Mouse (Mus musculus): Measurements from ENCODE around the gene Olfr821. TPM values are rescaled to one million over a fixed set of nuclear protein-coding genes. Genes with fewer than 3 reads are reported as not detected.

Olfr821 gene
- not detected in 2 replicates for polyA plus RNA-seq (2015; fragmentation: Nextera tagmentation; extraction: Ambion mirVana)

GRCm38 (mm10) chr10:130030048-130030447 is at the start of gene Olfr821:
Gene Olfr821, plus strand, starts transcription at chr10:130030348.

GRCm38 (mm10) chr10:129984962-129985361 is 45.2 kb upstream of the Olfr821 start, which contains the start of gene Gm10310:
Gene Gm10310, minus strand, starts transcription at chr10:129985062.

GRCm38 (mm10) chr10:130012321-130012720 is 17.8 kb upstream of the Olfr821 start, which contains the start of gene Olfr820:
Gene Olfr820, plus strand, starts transcription at chr10:130012621.

GRCm38 (mm10) chr10:130070910-130071309 is 40.8 kb downstream of the Olfr821 start, which contains the start of gene Olfr822:
Gene Olfr822, plus strand, starts transcription at chr10:130071210.

Other genes starting within 250 kb of the Olfr821 start
- not detected in 2 replicates for gene Olfr810, start 235.4 kb upstream of the Olfr821 start, polyA plus RNA-seq (2015; fragmentation: Nextera tagmentation; extraction: Ambion mirVana)
- gene Olfr811, start 226.0 kb upstream of the Olfr821 start, polyA plus RNA-seq (2015; fragmentation: Nextera tagmentation; extraction: Ambion mirVana), result not detected in 2 replicates
- not detected in 2 replicates for gene Olfr812, start 184.3 kb upstream of the Olfr821 start, polyA plus RNA-seq (2015; fragmentation: Nextera tagmentation; extraction: Ambion mirVana)
- not detected in 2 replicates for gene Olfr813, start 175.0 kb upstream of the Olfr821 start, polyA plus RNA-seq (2015; fragmentation: Nextera tagmentation; extraction: Ambion mirVana)
- not detected in 2 replicates for gene Olfr814, start 150.5 kb upstream of the Olfr821 start, polyA plus RNA-seq (2015; fragmentation: Nextera tagmentation; extraction: Ambion mirVana)
- gene Olfr815, start 124.5 kb upstream of the Olfr821 start, polyA plus RNA-seq (2015; fragmentation: Nextera tagmentation; extraction: Ambion mirVana), result not detected in 2 replicates
- not detected in 2 replicates for gene Olfr816, start 114.8 kb upstream of the Olfr821 start, polyA plus RNA-seq (2015; fragmentation: Nextera tagmentation; extraction: Ambion mirVana)
- not detected in 2 replicates for gene Olfr818, start 81.2 kb upstream of the Olfr821 start, polyA plus RNA-seq (2015; fragmentation: Nextera tagmentation; extraction: Ambion mirVana)
- not detected in 2 replicates for gene Olfr819, start 63.1 kb upstream of the Olfr821 start, polyA plus RNA-seq (2015; fragmentation: Nextera tagmentation; extraction: Ambion mirVana)
- not detected in 2 replicates for gene Olfr247, start 54.2 kb upstream of the Olfr821 start, polyA plus RNA-seq (2015; fragmentation: Nextera tagmentation; extraction: Ambion mirVana)
- not detected in 2 replicates for gene Gm10310, start 45.3 kb upstream of the Olfr821 start, polyA plus RNA-seq (2015; fragmentation: Nextera tagmentation; extraction: Ambion mirVana)
- not detected in 2 replicates for gene Olfr820, start 17.7 kb upstream of the Olfr821 start, polyA plus RNA-seq (2015; fragmentation: Nextera tagmentation; extraction: Ambion mirVana)
- gene Olfr822, start 40.9 kb downstream of the Olfr821 start, polyA plus RNA-seq (2015; fragmentation: Nextera tagmentation; extraction: Ambion mirVana), result not detected in 2 replicates
- gene Olfr823, start 85.0 kb downstream of the Olfr821 start, polyA plus RNA-seq (2015; fragmentation: Nextera tagmentation; extraction: Ambion mirVana), result not detected in 2 replicates
- 0.03 TPM in 1 of 2 replicates, not detected in the other for gene Olfr824, start 99.7 kb downstream of the Olfr821 start, polyA plus RNA-seq (2015; fragmentation: Nextera tagmentation; extraction: Ambion mirVana)
- gene Olfr825, start 136.4 kb downstream of the Olfr821 start, polyA plus RNA-seq (2015; fragmentation: Nextera tagmentation; extraction: Ambion mirVana), result not detected in 2 replicates
- gene Olfr826, start 153.8 kb downstream of the Olfr821 start, polyA plus RNA-seq (2015; fragmentation: Nextera tagmentation; extraction: Ambion mirVana), result not detected in 2 replicates
- not detected in 2 replicates for gene Olfr827, start 184.1 kb downstream of the Olfr821 start, polyA plus RNA-seq (2015; fragmentation: Nextera tagmentation; extraction: Ambion mirVana)
- gene Neurod4, start 249.9 kb downstream of the Olfr821 start, polyA plus RNA-seq (2015; fragmentation: Nextera tagmentation; extraction: Ambion mirVana), result 0.06 and 0.18 TPM in 2 replicates

All from adrenal gland, postnatal 0 days (tissue).